Mouse (Mus musculus): ENCODE measurements around the gene Akna. TPM values are rescaled to one million over a fixed set of nuclear protein-coding genes. Genes with fewer than 3 reads are reported as not detected.

Gene Akna
- total RNA-seq, 2 experiments from 2014 or later, result 3.1 to 3.8 TPM

DNA sequence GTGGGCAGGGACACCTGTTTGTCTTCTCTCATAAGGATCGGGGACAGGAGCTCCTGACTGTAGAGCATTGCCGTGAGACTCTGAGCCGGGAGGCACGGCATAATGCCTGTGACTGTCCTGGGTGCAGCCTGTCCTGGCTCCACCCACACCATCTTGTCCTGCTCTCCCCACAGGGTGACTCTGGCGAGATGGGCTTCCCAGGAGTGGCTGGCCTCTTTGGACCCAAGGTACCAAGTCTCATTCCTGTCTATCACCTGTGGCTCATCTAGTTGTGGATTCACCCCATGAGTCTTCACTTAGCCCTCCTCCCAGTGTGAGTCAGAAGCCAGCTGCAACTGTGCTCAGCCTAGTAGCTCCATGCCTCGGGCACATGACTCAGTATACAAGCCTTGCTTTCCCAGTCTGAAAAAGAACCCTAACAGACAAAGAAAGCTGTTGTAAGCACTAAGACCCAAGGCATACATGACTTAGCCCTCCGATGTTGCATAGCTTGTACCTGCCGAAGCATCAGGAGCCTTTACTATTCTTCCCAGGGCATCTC, 79.8 kb downstream of the Akna start:
- DNase-seq (ENCODE audit: low spot score in 2 of 2), result no peak

- peak in 1 of 2 experiments; percentile 70 for DNase-seq (ENCODE audit: low spot score in 2 of 2)
Measured at GRCm38 (mm10) chr4:63319566-63319965, 83.6 kb downstream of the Akna start.

Other genes starting within 250 kb of the Akna start
- gene Ambp, start 248.6 kb downstream of the Akna start, total RNA-seq (2021), result not detected
- not detected for gene Kif12, start 231.2 kb downstream of the Akna start, total RNA-seq (2021)
- 1 to 10 TPM; 4.0 to 4.5 TPM for gene Col27a1, start 189.3 kb downstream of the Akna start, total RNA-seq (2021)
- gene Orm1, start 58.8 kb downstream of the Akna start, total RNA-seq (2021), result not detected
- not detected for gene Orm3, start 47.2 kb downstream of the Akna start, total RNA-seq (2021)
- not detected for gene Orm2, start 40.9 kb downstream of the Akna start, total RNA-seq (2021)
- gene Whrn, start 92.6 kb upstream of the Akna start, total RNA-seq (2021), result 10 to 100 TPM; 18.0 to 21.8 TPM
- gene Atp6v1g1, start 141.4 kb upstream of the Akna start, total RNA-seq (2021), result 100 to 1,000 TPM; 126 to 138 TPM
- gene Tmem268, start 155.4 kb upstream of the Akna start, total RNA-seq (2021), result 1 to 10 TPM; 7.4 to 7.5 TPM
- not detected for gene Gm11213, start 201.9 kb upstream of the Akna start, total RNA-seq (2021)
- not detected for gene Tex48, start 219.1 kb upstream of the Akna start, total RNA-seq (2021)